Mouse (Mus musculus) forebrain, embryonic 13.5 days (tissue): ENCODE data around the gene Aox2. TPM values are rescaled to one million over a fixed set of nuclear protein-coding genes. Genes with fewer than 3 reads are reported as not detected.
"Not testable (repeated sequence)": the region's sequence is repeated elsewhere in the genome, so short reads cannot be mapped to it uniquely, and the experiment has no call there.

Experiments
- ATAC-seq: fragments of 200-750 bp; cut with Nextera tagmentation; 2 replicates; pipeline ENCODE4 v1.8.0; 2017
- H3K27ac ChIP-seq: fragments of 300-500 bp; sonication (generic); 2 replicates; pipeline ENCODE4 v1.5.1; 2015; ENCODE audit warnings: inconsistent platforms, mild to moderate bottlenecking, moderate library complexity
- H3K27me3 ChIP-seq: fragments of 300-500 bp; sonication (generic); 2 replicates; pipeline ENCODE4 v1.6.1; 2015; ENCODE audit warnings: mild to moderate bottlenecking, inconsistent platforms
- H3K36me3 ChIP-seq: fragments of 300-500 bp; sonication (generic); 2 replicates; pipeline ENCODE4 v1.6.1; 2015; ENCODE audit warnings: mild to moderate bottlenecking, inconsistent platforms; ENCODE audit not compliant: poor library complexity, severe bottlenecking
- H3K4me1 ChIP-seq: fragments of 300-500 bp; sonication (generic); 2 replicates; pipeline ENCODE4 v1.6.1; 2015; ENCODE audit warnings: inconsistent platforms
- H3K4me2 ChIP-seq: fragments of 300-500 bp; sonication (generic); 2 replicates; pipeline ENCODE4 v1.6.1; 2015; ENCODE audit warnings: inconsistent platforms, mild to moderate bottlenecking, moderate library complexity
- H3K4me3 ChIP-seq: fragments of 300-500 bp; sonication (generic); 2 replicates; pipeline ENCODE4 v1.5.1; 2015; ENCODE audit warnings: mild to moderate bottlenecking, inconsistent platforms
- H3K9ac ChIP-seq: fragments of 300-500 bp; sonication (generic); 2 replicates; pipeline ENCODE4 v1.6.1; 2015; ENCODE audit warnings: mild to moderate bottlenecking, inconsistent platforms
- H3K9me3 ChIP-seq: fragments of 300-500 bp; sonication (generic); replicated peaks from 2 replicates; pipeline ENCODE4 v1.6.1; 2016; ENCODE audit warnings: inconsistent platforms
- WGBS: fragments of 180-500 bp; shearing (Covaris S2); methylation state at CpG from one replicate; pipeline ENCODE4 v1.1.7; 2015; 5-methylcytosine and 5-hydroxymethylcytosine counted together
- polyA plus RNA-seq: library from polyadenylated mRNA; unstranded; fragments of >200 nt; fragmentation: Nextera tagmentation; extraction: Ambion mirVana; gene quantifications from 2 replicates; pipeline ENCODE4 v1.2.1, GENCODE M21; 2015

Gene Aox2
- polyA plus RNA-seq, 1 experiment from 2014 or later: not detected

GRCm38 (mm10) chr1:58362296-58362695 is 84.2 kb downstream of the Aox2 start:
- no peak overlapping the region for H3K4me2 ChIP-seq
- no peak overlapping the region for H3K4me3 ChIP-seq
- no peaks in the 10 kb centered on the region for H3K9me3 ChIP-seq
- no peaks in the 10 kb centered on the region for H3K36me3 ChIP-seq
- 55% methylated on average over 4 of the region's 4 CpGs for WGBS
- no peak for ATAC-seq
- no peak overlapping the region for H3K9ac ChIP-seq
- no peaks in the 10 kb centered on the region for H3K4me1 ChIP-seq
- H3K27me3 ChIP-seq: no peaks in the 10 kb centered on the region
- no peak overlapping the region for H3K27ac ChIP-seq

GRCm38 (mm10) chr1:58364551-58364950 is 86.4 kb downstream of the Aox2 start:
- 92% methylated on average over 12 of the region's 12 CpGs for WGBS
- Histone ChIP-seq H3K4me3 (no peak overlapping the region), H3K9ac (no peak overlapping the region), H3K36me3 (no peaks in the 10 kb centered on the region), H3K27ac (no peak overlapping the region), H3K27me3 (no peaks in the 10 kb centered on the region), H3K4me1 (no peaks in the 10 kb centered on the region), H3K9me3 (no peaks in the 10 kb centered on the region), H3K4me2 (no peak overlapping the region)
- no peak for ATAC-seq

- Histone ChIP-seq H3K9me3 (no peaks in the 10 kb centered on the region), H3K36me3 (no peaks in the 10 kb centered on the region), H3K4me3 (no peak overlapping the region), H3K4me1 (no peaks in the 10 kb centered on the region), H3K27ac (no peak overlapping the region), H3K4me2 (no peak overlapping the region), H3K27me3 (no peaks in the 10 kb centered on the region), H3K9ac (no peak overlapping the region)
- 97% methylated on average over 3 of the region's 3 CpGs for WGBS
- ATAC-seq: no peak
Measured at GRCm38 (mm10) chr1:58365829-58366228, 87.7 kb downstream of the Aox2 start.

- no peak overlapping the region for H3K27ac ChIP-seq
- WGBS: 87% methylated on average over 12 of the region's 12 CpGs
Measured at GRCm38 (mm10) chr1:58366737-58367471, 88.8 kb downstream of the Aox2 start.

GRCm38 (mm10) chr1:58369716-58370115 is 91.6 kb downstream of the Aox2 start:
- Histone ChIP-seq H3K9me3 (no peaks in the 10 kb centered on the region), H3K4me1 (no peaks in the 10 kb centered on the region), H3K4me3 (no peak overlapping the region), H3K9ac (no peak overlapping the region), H3K36me3 (no peaks in the 10 kb centered on the region), H3K27ac (no peak overlapping the region), H3K27me3 (no peaks in the 10 kb centered on the region), H3K4me2 (no peak overlapping the region)
- 82% methylated on average over 2 of the region's 2 CpGs for WGBS
- no peak for ATAC-seq

More at GRCm38 (mm10) chr1:58366737-58367471, 88.8 kb downstream of the Aox2 start:
- no peak for ATAC-seq
- Histone ChIP-seq H3K27me3 (no peaks in the 10 kb centered on the region), H3K9me3 (no peaks in the 10 kb centered on the region), H3K36me3 (no peaks in the 10 kb centered on the region), H3K9ac (no peak overlapping the region), H3K4me3 (no peak overlapping the region), H3K4me2 (no peak overlapping the region), H3K4me1 (no peaks in the 10 kb centered on the region)

GRCm38 (mm10) chr1:58374266-58374665 is 96.1 kb downstream of the Aox2 start:
- not testable (repeated sequence) for H3K9ac ChIP-seq, H3K4me2 ChIP-seq, ATAC-seq, H3K36me3 ChIP-seq, H3K9me3 ChIP-seq, H3K4me3 ChIP-seq, H3K27me3 ChIP-seq, H3K4me1 ChIP-seq, H3K27ac ChIP-seq
- 72% methylated on average over 2 of the region's 2 CpGs for WGBS

GRCm38 (mm10) chr1:58375574-58376147 is 97.5 kb downstream of the Aox2 start:
- H3K27me3 ChIP-seq: no peaks in the 10 kb centered on the region
- H3K4me2 ChIP-seq: no peak overlapping the region
- H3K36me3 ChIP-seq: no peaks in the 10 kb centered on the region
- H3K4me3 ChIP-seq: no peak overlapping the region
- no peak overlapping the region for H3K9ac ChIP-seq
- no peak overlapping the region for H3K27ac ChIP-seq
- H3K4me1 ChIP-seq: no peaks in the 10 kb centered on the region
- 78% methylated on average over 3 of the region's 3 CpGs for WGBS
- ATAC-seq: no peak
- H3K9me3 ChIP-seq: no peaks in the 10 kb centered on the region

- no peaks in the 10 kb centered on the region for H3K27me3 ChIP-seq
- no peak overlapping the region for H3K9ac ChIP-seq
- no peak overlapping the region for H3K27ac ChIP-seq
- H3K4me2 ChIP-seq: no peak overlapping the region
- WGBS: 78% methylated on average over 5 of the region's 5 CpGs
- no peak overlapping the region for H3K4me3 ChIP-seq
- no peak for ATAC-seq
- H3K4me1 ChIP-seq: no peaks in the 10 kb centered on the region
- H3K9me3 ChIP-seq: no peaks in the 10 kb centered on the region
- H3K36me3 ChIP-seq: no peaks in the 10 kb centered on the region
Measured at GRCm38 (mm10) chr1:58382586-58383281, 104.6 kb downstream of the Aox2 start.

- H3K4me3 ChIP-seq: peak overlapping the region; percentile 90
- ATAC-seq: no peak
- H3K9ac ChIP-seq: peak overlapping the region; percentile 97
- H3K4me2 ChIP-seq: peak overlapping the region; percentile 89
- H3K36me3 ChIP-seq: peaks cover 19% of the 10 kb centered on the region
- H3K9me3 ChIP-seq: no peaks in the 10 kb centered on the region
- H3K27me3 ChIP-seq: no peaks in the 10 kb centered on the region
- H3K27ac ChIP-seq: 0 out of 2 replicates have a peak overlapping the region, but pooled peaks have one; percentile 98
- H3K4me1 ChIP-seq: peaks cover 24% of the 10 kb centered on the region
- WGBS: 45% methylated on average over 19 of the region's 19 CpGs
Measured at GRCm38 (mm10) chr1:58391421-58392267, 113.5 kb downstream of the Aox2 start.

GRCm38 (mm10) chr1:58392268-58392651 is 114.1 kb downstream of the Aox2 start:
- Histone ChIP-seq H3K36me3 (peaks cover 25% of the 10 kb centered on the region), H3K27me3 (no peaks in the 10 kb centered on the region), H3K4me3 (peak overlapping the region; percentile 90), H3K4me1 (peaks cover 24% of the 10 kb centered on the region), H3K9me3 (no peaks in the 10 kb centered on the region), H3K27ac (peak overlapping the region; percentile 98), H3K9ac (peak overlapping the region; percentile 97), H3K4me2 (peak overlapping the region; percentile 89)
- ATAC-seq: peak; percentile 4; the same call in 1 of the 2 replicates
- 2% methylated on average over 16 of the region's 16 CpGs for WGBS

- Histone ChIP-seq H3K27ac (peak within 1 kb of the TSS; percentile 98), H3K9ac (peak within 1 kb of the TSS; percentile 97), H3K36me3 (peaks cover 31% of the 10 kb centered on the region), H3K4me3 (peak within 1 kb of the TSS; percentile 90), H3K4me2 (peak within 1 kb of the TSS; percentile 89), H3K27me3 (no peaks in the 10 kb centered on the region), H3K4me1 (peaks cover 24% of the 10 kb centered on the region), H3K9me3 (no peaks in the 10 kb centered on the region)
- 2% methylated on average over 45 of the region's 61 CpGs for WGBS
- peak; percentile 98 for ATAC-seq
Measured at GRCm38 (mm10) chr1:58392652-58393283, 114.6 kb downstream of the Aox2 start, which contains the start of gene Bzw1. Bzw1 (plus strand) TSS chr1:58392898.
